Mouse (Mus musculus): ENCODE measurements around the gene Hist1h3b.

The Hist1h3b gene

DNA sequence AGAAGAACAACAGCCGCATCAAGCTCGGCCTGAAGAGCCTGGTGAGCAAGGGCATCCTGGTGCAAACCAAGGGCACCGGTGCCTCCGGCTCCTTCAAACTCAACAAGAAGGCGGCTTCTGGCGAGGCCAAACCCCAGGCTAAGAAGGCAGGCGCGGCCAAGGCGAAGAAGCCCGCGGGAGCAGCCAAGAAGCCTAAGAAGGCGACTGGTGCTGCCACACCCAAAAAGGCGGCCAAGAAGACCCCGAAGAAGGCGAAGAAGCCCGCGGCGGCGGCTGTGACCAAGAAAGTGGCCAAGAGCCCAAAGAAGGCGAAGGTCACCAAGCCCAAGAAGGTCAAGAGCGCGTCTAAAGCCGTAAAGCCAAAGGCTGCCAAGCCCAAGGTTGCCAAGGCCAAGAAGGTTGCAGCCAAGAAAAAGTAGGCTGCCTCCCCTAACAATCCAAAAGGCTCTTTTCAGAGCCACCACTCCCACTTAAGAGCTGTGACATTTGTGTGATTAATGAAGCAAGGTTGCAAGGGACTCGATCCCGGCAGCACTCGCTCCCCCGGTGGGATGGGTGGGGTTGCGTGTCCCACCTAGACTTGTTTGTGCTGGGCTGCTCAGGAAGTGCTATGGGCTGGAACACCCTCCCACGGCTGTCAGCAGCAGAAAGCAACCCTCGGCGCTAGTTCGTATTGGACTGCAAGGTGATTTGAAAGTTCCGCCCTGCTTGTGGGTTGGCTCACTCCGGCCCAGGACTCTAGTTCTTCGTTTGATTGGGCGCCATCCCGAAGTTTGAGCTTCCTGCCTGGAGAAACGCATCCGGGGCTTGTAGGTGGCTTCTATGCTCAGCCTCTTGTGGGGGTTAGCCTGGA, 12.8 kb upstream of the Hist1h3b start:
- peak; percentile 90 to 91 for DNase-seq

DNA sequence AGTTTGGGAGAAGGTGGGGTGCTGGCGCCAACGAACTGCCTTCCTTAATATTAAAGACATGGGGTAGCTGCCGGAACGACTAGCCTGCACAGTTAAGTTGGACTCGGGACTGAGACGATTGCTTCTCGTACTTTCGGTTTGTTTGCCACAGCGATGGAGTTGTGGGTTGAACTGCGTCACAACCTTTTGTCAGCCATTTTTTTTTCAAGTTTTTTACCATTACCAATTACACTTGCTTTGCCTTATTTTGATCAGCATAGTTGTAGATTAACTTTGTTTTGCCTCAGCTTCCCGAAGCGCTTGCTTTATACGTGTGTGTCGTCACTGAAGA, 12.2 kb upstream of the Hist1h3b start:
- DNase-seq, result no peak

DNA sequence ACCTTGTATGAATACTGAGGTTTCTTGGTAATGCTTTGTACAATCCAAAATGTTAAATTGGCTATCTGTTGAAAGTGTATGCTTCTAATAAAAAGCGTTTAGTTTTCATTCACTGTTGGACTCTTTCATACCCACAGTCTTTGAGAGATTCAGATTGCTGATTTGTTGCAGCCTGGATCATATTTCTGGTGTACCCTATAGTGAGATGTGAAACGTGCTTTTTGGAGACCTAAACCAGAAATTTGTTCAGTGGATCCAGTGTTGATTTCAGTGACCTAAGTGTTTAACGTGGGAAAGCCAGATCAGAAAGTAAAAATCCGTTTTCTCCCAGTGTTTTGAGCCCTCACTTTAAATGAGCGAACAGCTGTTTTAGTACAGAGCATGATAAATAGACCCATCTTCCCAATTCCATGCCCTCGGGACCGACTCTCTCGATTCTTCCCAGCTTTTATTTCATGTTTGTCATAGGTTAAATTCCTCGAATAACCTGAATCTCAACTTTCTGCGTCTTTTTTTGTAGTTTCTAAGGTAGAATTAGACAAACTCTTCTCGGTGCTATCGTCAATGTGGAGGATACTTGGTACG, 11.7 kb upstream of the Hist1h3b start:
- no peak for DNase-seq

DNA sequence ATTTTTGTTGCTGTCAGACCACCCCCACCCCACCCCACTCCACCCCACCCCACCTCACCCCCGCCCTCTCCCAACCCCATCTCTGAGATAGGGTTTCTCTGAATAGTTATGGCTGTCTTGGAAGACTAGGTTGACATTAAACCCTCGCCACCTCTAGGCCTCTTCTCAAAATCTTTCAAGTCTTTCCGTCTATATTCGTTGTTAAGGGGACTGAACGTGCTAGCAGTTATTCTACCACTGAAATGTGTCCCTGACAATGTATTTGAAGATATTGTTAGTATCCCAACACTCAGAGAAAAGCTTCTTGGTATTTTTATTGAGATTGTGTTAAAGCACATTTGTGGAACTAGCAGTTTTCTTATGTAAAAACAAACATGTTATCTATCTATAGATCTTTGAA, 11.2 kb upstream of the Hist1h3b start:
- DNase-seq, result no peak

DNA sequence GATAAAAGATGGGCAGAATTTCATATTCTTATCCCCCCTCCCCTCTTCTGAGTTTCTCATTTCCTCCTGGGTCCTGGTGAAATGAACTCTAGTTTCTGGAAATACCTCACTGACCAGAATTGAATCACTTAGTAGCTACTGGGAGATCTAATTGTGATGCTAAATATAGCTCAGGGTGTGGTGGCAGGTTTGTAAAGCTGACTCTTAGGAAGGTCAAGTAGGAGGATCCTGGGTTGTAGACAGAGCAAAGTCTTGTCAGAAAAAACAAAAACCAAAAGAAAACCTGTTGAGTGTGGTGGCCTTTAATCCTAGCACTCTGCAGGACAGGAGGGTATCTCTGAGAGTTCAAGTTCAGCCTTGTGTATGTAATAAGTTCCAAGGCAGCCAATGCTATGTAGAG, 10.1 kb upstream of the Hist1h3b start:
- DNase-seq, result no peak

DNA sequence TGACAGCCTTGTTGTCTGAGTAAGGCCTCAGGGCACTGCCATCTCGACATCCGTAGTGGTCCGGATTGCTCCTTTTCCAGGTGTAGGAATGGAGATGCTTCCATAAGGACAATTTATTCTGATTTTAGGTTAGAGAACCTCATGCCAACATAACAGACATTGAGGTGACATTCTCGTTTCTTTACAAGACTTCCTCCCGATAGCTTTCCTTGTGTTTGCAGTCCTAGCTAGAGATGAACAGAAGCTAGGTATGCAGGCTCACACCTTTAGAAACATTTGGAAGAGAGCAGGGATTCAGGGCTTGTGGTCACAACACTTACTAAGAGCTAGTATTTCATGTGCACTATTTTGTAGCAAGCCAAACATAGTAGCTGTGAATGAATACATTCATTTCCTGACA, 8.9 kb upstream of the Hist1h3b start:
- no peak for DNase-seq

DNA sequence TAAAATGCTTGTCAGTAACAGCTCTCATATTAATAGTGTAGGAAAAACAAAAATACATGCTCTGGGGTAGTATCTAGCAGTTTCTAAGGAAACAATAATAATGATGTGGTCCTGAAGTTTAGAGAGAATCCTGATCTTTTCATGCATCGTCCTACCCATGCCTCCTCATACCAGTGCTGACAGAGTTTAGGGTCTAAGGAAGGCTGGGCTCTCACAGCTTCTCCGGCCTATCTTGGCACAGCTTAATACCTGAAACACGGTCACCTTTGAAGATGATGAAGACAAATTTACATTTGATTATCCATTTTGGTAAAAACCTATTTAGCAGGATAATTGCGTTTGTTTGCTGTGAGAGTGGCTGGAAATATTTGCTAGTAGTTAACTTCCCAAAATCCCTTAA, 8.1 kb upstream of the Hist1h3b start:
- no peak for DNase-seq

DNA sequence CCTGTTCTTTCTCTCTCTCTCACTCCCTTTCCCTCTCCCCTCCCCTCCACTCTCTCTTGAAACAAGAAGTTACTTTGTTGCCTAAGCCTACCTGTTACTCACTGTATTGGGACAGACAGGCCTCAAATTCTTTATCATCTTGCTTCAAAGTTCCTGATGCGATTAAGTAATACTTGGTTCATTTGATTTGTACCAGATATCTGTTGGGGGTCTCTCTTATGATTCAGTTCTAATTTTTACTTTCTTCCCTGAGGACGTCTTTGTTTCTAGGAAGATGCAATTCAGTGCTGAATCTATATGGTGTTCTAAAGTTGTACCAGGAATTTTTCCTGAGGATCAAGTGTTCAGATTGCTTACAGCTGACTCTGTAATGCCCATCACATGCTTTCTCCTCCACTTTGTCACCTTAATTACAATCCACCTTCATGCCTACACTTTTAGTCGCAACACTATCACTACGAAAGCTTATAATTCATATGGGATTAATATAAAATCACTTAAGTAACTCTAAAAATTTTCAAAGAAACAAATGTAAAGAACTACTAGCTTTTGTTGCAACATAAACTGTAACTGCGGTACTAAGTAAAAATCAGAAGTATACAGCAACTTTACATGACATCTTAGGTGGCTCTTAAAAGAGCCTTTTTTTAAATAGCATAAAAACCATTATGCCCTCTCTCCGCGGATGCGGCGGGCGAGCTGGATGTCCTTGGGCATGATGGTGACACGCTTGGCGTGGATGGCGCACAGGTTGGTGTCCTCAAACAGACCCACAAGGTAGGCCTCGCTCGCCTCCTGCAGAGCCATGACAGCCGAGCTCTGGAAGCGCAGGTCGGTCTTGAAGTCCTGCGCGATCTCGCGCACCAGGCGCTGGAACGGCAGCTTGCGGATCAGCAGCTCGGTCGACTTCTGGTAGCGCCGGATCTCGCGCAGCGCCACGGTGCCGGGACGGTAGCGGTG, 7.4 kb upstream of the Hist1h3b start:
- DNase-seq, result peak in 1 of 2 experiments; percentile 16

DNA sequence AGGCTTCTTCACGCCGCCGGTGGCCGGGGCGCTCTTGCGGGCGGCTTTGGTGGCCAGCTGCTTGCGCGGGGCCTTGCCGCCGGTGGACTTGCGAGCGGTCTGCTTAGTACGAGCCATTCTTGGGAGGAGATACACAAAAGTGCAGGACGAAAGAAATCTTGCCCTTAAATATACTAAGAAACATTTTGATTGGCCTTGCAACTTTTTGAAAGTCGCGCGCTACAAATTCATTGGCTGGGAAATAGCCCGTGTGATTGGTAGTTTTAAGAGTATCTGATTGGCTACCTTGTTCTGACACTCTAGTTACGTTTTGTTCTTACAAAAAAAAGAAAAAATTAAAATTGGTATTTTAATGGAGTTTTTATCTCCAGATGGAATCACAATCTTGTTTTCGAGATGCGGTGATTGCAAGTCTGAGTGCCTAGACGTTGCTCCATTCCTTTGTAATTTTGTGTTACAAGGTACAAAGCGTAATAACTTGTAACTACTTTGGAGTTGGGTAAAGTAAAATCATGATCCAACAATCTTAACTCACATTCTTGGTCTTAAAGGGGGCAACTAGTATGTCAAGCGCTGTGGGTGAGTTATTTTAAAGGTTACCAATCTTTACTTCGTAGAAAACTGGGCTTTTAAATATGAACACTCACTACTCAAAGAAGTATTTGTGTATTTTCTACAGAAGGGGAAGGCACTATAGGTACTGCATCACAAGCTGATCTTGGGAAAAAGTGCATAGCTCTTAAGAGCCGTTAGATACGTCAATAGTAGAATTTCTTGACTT, 6.5 kb upstream of the Hist1h3b start, which contains the start of gene Hist1h3c:
Hist1h3c (minus strand) TSS at position 222 of the 781 bp plus-strand sequence.
- DNase-seq, result peak; percentile 84 to 86

DNA sequence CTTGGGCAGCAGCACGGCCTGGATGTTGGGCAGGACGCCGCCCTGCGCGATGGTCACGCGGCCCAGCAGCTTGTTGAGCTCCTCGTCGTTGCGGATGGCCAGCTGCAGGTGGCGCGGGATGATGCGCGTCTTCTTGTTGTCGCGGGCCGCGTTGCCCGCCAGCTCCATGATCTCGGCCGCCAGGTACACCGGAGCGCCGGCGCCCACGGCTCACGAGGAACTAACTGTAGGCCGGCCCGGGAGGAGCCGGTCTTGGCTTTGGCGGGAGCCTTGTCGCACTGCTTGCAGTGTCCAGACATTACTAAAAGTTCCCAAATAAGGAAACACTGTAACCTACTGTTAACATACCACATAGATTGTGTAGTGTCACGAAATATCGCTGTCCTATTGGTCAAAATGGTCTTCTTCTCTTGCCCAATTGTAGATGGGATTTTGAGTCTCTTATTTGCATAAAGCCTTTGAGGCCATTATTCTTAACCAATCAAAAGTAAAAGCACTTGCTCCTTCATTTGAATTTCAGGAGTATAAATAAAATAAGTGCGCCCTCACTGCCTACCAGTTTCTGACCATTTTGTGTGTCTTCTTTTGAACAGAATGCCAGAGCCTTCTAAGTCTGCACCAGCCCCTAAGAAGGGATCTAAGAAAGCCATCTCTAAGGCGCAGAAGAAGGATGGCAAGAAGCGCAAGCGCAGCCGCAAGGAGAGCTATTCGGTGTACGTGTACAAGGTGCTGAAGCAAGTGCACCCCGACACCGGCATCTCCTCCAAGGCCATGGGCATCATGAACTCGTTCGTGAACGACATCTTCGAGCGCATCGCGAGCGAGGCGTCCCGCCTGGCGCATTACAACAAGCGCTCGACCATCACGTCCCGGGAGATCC, 5.6 kb upstream of the Hist1h3b start, which contains the start of gene Hist1h2bb:
Hist1h2bb (plus strand) TSS at position 534 of the 880 bp plus-strand sequence.
- DNase-seq, result peak; percentile 78 to 84

DNA sequence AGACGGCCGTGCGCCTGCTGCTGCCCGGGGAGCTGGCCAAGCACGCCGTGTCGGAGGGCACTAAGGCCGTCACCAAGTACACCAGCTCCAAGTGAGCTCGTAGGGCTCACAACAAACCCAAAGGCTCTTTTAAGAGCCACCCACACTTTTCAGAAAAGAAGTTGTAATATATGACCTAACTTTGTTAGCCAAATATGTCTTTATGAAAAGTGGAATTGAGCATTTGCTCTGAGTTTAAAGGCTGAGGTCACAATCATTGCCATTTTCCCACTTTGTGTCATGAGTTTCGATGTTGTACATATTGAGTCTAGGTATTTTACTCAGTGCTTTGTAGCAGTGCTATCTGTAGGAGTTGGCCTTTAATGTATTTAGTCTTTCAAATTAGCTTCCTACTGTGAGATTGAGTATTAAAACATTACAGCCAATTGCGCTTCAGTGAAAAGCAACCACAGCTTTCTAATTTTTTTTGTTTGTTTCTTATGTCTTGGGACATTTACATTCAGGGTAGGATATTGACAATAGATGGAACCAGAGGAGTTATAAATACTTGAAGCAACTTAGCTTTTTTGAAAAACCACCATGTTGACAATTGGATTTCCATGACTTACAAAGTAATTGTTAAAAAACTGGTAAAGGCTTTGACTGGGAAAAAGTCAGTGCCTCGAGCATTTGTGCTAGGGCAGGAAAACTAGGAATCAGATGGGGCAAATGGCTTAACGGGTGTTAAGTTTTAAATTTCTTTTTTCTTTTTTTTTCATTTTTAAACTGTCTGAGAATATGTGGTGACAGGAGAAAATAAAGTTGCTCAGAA, 4.8 kb upstream of the Hist1h3b start:
- no peak for DNase-seq

DNA sequence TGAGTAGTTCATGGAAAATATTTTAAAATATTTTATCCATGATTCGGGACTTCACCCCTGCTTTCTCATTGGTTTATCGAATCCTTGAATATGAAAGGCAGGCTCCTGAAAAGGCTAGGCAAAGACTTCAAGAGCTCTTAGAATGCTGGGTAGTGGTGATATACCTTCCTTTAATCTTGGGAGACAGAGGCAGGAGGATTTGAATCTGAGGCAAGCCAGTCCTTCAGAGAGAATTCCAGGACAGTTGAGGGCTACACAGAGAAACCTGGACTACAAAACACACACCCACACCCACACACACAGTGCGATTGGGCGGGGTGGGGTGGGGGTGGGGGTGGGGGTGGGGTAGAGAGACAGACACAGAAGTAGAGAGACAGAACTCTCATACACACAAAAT, 4.2 kb upstream of the Hist1h3b start:
- DNase-seq, result no peak

DNA sequence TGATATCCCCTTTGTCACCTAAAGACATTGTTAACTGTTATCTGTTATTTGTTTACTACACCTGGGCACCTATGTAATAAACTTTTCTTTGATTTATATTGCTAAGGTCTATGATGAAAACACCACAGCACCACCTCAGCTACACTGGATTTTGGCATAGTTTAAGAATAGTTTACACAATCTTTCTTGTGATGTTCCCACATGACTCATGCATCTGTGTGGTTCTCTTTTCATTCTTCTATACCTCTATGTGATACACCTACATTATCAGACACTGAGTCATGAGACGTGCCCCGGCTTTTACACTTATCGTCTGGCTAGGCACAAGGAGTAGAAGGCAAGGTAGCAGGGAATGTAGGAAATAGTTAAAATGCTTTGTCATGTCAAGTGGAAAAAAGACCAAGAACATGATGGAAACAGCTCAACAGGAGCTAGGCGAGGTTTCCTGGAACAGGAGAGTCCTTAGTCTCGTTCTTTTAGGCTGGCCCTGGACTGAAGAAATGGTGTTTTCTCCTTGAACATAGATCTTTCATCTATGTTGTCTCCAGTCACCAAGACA, 2.4 kb upstream of the Hist1h3b start:
- DNase-seq, result no peak

DNA sequence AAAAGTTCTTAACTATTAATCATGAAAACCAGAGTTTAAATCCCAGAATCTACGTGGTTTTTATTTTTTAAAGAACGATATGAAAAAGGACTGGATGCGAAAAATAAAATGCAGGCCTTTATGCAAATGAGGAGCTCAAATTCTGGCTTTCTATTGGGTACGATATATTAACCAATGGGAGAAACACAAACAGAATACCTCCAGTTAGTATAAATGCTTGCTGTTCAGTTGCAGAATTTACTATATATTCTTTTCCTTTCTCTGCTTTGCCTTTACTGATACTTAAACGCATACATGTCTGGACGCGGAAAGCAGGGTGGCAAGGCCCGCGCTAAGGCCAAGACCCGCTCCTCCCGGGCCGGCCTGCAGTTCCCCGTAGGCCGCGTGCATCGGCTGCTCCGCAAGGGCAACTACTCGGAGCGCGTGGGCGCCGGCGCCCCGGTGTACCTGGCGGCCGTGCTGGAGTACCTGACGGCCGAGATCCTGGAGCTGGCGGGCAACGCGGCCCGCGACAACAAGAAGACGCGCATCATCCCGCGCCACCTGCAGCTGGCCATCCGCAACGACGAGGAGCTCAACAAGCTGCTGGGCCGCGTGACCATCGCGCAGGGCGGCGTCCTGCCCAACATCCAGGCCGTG, 1.1 kb upstream of the Hist1h3b start, which contains the start of gene Hist1h2ab:
Hist1h2ab (plus strand) TSS at position 288 of the 639 bp plus-strand sequence.
- DNase-seq, result peak; percentile 67 to 71

DNA sequence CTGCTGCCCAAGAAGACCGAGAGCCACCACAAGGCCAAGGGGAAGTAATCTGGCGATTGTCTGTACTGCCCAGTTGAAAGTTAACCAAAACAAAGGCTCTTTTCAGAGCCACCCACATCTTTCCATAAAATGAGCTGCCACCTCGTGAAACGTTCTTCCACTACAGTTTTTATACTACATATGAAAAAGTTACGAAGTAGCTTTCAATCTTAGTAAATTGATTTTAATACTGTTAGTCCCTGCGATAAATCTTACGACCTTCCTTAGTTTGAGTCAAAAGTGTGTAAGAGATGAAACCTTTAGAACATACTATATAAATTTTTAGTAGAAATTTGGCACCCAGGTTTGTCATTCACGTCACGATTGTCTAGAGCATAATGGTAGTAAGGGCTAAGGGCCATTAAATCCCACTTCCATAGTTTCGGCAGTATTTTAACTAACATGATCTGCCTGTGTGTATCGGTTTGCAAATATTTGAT, 550 bp upstream of the Hist1h3b start:
- peak; percentile 45 to 49 for DNase-seq

DNA sequence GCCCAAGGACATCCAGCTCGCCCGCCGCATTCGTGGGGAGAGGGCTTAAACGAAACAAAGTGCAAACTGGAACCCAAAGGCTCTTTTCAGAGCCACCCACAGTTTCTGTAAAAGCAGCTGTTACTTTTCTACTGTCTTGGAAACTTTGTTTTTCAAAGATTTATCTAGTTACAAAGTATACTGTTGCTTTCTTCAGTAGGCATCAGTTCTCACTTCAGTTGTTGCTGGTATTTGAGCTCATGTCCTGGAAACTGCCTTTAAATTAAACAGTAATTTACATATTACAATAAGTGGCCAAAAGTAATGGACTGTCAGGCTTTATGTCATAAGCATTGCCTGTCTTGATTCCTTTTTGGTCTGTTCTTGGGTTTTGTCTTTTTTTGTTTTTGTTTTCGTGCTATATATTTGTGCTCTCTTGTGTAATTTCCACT, 690 bp downstream of the Hist1h3b start:
- DNase-seq, result peak in 1 of 2 experiments; percentile 13

DNA sequence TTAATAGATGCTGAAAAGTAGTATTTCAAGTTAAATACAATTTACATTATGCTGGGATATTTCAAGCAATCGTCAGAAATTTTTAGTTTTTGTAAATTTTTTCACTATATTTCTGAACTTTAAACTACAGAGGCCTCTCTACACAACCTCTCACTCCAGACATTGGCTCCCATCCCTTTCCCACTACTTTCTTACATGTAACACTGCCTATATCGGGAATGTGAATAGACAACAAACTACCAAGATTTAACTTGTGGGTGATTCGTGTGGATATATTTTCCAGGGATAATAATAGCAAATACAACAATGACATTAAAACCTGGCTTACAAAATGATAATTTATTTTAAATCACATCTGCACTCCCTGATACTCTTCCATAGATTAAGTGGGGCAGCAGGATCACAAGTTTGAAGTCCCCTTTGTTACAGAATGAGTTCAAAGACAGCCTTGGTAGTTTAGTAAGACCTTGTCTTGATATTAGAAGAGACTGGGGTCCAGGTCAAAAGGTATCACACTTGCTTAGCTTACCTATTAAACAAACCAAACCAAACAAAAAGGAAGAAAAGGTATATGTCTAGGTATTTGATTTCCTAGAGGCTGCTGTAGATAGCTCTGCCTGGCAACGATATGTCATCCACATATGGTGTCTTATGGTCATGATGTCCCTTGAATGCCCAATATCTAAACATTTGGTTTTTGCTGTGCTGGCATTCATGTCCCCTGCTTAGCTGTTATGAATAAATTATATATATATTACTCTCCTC, 1.4 kb downstream of the Hist1h3b start:
- no peak for DNase-seq

DNA sequence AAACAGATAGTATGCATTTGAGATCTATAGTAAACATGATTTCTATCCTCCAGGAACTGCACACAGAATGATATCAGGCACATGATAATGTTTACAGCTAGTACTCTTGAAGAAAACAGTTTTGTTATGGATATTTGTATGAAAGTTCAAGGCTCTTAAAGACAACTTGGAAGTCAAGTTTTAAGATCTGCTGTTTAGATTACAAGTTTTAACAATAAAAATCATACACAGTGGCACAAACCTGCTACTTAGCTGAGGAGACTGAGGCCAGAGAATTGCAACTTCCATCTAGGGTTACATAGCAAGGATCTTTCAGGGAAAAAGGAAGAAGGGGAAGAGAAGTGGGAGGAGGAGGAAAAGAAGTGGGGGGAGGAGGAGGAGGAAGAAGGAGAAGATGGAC, 2.9 kb downstream of the Hist1h3b start:
- no peak for DNase-seq

Measured in B cell, adult 2 months (primary cell).